Mouse (Mus musculus) embryonic facial prominence, embryonic 14.5 days (tissue): ENCODE measurements around the gene Gcsh. TPM values are rescaled to one million over a fixed set of nuclear protein-coding genes. Genes with fewer than 3 reads are reported as not detected.

Experiments
- ATAC-seq: fragments of 200-750 bp; cut with Nextera tagmentation; 2 replicates; pipeline ENCODE4 v1.8.0; 2017; ENCODE audit warnings: low read depth, moderate number of reproducible peaks, moderate TSS enrichment
- DNase-seq: peaks from one replicate; pipeline ENCODE4 v3.0.0-alpha.2; 2015; ENCODE audit warnings: low spot score
- H3K27ac ChIP-seq: fragments of 300-500 bp; sonication (generic); replicated peaks from 2 replicates; pipeline ENCODE4 v1.5.1; 2014; ENCODE audit warnings: low read depth, mild to moderate bottlenecking, low read length, moderate library complexity
- H3K27me3 ChIP-seq: fragments of 300-500 bp; sonication (generic); replicated peaks from 2 replicates; pipeline ENCODE4 v1.6.1; 2014; ENCODE audit warnings: low read length; ENCODE audit not compliant: control insufficient read depth, insufficient read depth
- H3K36me3 ChIP-seq: fragments of 300-500 bp; sonication (generic); 2 replicates; pipeline ENCODE4 v1.6.1; 2014; ENCODE audit warnings: low read length, mixed read lengths; ENCODE audit not compliant: control insufficient read depth, insufficient read depth
- H3K4me1 ChIP-seq: fragments of 300-500 bp; sonication (generic); 2 replicates; pipeline ENCODE4 v1.6.1; 2014; ENCODE audit warnings: antibody characterized with exemption, low read length; ENCODE audit not compliant: control insufficient read depth, insufficient read depth
- H3K4me2 ChIP-seq: fragments of 300-500 bp; sonication (generic); 2 replicates; pipeline ENCODE4 v1.6.1; 2014; ENCODE audit warnings: low read depth, mild to moderate bottlenecking, low read length, moderate library complexity, mixed read lengths
- H3K4me3 ChIP-seq: fragments of 300-500 bp; sonication (generic); 2 replicates; pipeline ENCODE4 v1.5.1; 2014; ENCODE audit warnings: low read depth, mild to moderate bottlenecking, low read length
- H3K9ac ChIP-seq: fragments of 300-500 bp; sonication (generic); 2 replicates; pipeline ENCODE4 v1.6.1; 2014; ENCODE audit warnings: low read depth, mild to moderate bottlenecking, low read length, moderate library complexity, mixed read lengths
- H3K9me3 ChIP-seq: fragments of 300-500 bp; sonication (generic); 2 replicates; pipeline ENCODE4 v1.6.1; 2016; ENCODE audit warnings: low read length; ENCODE audit not compliant: control insufficient read depth
- WGBS: fragments of 180-500 bp; shearing (Covaris S2); extraction: QIAGEN DNeasy Blood & Tissue Kit; methylation state at CpG from one replicate; pipeline ENCODE4 v1.1.7; 2014; 5-methylcytosine and 5-hydroxymethylcytosine counted together
- polyA plus RNA-seq: library from polyadenylated mRNA; unstranded; fragments of >200 nt; fragmentation: Nextera tagmentation; extraction: Ambion mirVana; gene quantifications from 2 replicates; pipeline ENCODE4 v1.2.1, GENCODE M21; 2014

Gcsh gene
- polyA plus RNA-seq, 1 experiment from 2014 or later, result 105 TPM

- Histone ChIP-seq H3K27ac (no peak overlapping the region), H3K9ac (no peak overlapping the region), H3K9me3 (no peaks in the 10 kb centered on the region), H3K4me2 (no peak overlapping the region), H3K27me3 (no peaks in the 10 kb centered on the region), H3K4me1 (no peaks in the 10 kb centered on the region), H3K36me3 (no peaks in the 10 kb centered on the region), H3K4me3 (no peak overlapping the region)
- ATAC-seq, result no peak
- WGBS, result 56% methylated on average over 1 of the region's 1 CpGs
- DNase-seq, result peak; percentile 8
Measured at GRCm38 (mm10) chr8:117022297-117022993, 29.1 kb upstream of the Gcsh start.

- no peak for ATAC-seq
Measured at GRCm38 (mm10) chr8:117019323-117020275, 26.3 kb upstream of the Gcsh start.

DNA sequence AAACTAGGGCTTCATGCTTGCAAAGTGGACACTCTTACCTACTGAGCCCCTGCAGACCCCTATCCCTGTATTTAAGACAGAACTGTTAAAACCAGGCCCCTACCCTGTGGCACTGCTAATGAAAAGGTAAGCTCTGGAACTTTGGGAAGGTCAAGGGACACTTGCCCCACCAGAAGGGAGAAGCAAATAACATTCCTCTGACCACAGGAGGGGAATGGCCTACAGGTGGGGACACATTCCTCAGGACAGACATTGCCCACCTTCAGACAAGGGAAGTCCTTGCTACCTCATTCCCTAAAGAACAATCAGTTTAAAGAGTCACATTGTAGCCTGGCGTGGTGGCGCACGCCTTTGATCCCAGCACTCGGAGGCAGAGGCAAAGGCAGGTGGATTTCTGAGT is 24.6 kb upstream of the Gcsh start:
- Histone ChIP-seq H3K27me3 (no peaks in the 10 kb centered on the region), H3K4me2 (no peak overlapping the region), H3K4me3 (no peak overlapping the region), H3K9me3 (no peaks in the 10 kb centered on the region), H3K27ac (no peak overlapping the region), H3K9ac (no peak overlapping the region), H3K4me1 (no peaks in the 10 kb centered on the region), H3K36me3 (no peaks in the 10 kb centered on the region)
- DNase-seq (no peak), ATAC-seq (no peak)
- 93% methylated on average over 4 of the region's 4 CpGs for WGBS

More at GRCm38 (mm10) chr8:117019323-117020275, 26.3 kb upstream of the Gcsh start:
- peak; percentile 65 for DNase-seq
- no peaks in the 10 kb centered on the region for H3K9me3 ChIP-seq
- no peaks in the 10 kb centered on the region for H3K4me1 ChIP-seq
- H3K27me3 ChIP-seq, result no peaks in the 10 kb centered on the region
- H3K9ac ChIP-seq, result no peak overlapping the region
- no peak overlapping the region for H3K4me2 ChIP-seq
- H3K4me3 ChIP-seq, result no peak overlapping the region
- 71% methylated on average over 18 of the region's 18 CpGs for WGBS
- H3K36me3 ChIP-seq, result no peaks in the 10 kb centered on the region
- no peak overlapping the region for H3K27ac ChIP-seq

GRCm38 (mm10) chr8:117017006-117017405 is 23.7 kb upstream of the Gcsh start:
- no peak for ATAC-seq
- Histone ChIP-seq H3K4me3 (no peak overlapping the region), H3K4me2 (no peak overlapping the region), H3K9me3 (no peaks in the 10 kb centered on the region), H3K27me3 (no peaks in the 10 kb centered on the region), H3K27ac (no peak overlapping the region), H3K36me3 (no peaks in the 10 kb centered on the region), H3K4me1 (no peaks in the 10 kb centered on the region), H3K9ac (no peak overlapping the region)
- DNase-seq, result no peak
- 48% methylated on average over 8 of the region's 8 CpGs for WGBS

DNA sequence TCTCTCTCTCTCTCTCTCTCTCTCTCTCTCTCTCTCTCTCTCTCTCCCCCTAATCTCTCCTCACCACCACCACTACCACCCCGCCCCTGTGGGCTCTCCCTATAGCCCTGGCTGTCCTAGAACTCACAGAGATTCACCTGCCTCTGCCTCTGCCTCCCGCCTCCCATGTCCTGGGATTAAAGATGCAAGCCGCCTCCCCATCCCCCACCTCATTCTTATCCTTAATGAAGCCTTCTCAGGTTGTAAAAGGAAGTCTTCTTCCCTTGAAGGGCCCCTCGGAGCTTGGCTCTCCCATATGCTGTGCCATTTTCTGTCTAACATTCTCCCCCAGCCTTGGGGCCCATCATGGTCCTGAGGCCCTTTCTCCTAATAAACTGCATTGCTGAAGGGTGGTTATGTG is 22.3 kb upstream of the Gcsh start:
- no peaks in the 10 kb centered on the region for H3K9me3 ChIP-seq
- DNase-seq (no peak), ATAC-seq (no peak)
- H3K4me3 ChIP-seq, result no peak overlapping the region
- H3K4me1 ChIP-seq, result no peaks in the 10 kb centered on the region
- H3K27me3 ChIP-seq, result no peaks in the 10 kb centered on the region
- no peak overlapping the region for H3K4me2 ChIP-seq
- 57% methylated on average over 4 of the region's 4 CpGs for WGBS
- no peaks in the 10 kb centered on the region for H3K36me3 ChIP-seq
- H3K27ac ChIP-seq, result no peak overlapping the region
- no peak overlapping the region for H3K9ac ChIP-seq

DNA sequence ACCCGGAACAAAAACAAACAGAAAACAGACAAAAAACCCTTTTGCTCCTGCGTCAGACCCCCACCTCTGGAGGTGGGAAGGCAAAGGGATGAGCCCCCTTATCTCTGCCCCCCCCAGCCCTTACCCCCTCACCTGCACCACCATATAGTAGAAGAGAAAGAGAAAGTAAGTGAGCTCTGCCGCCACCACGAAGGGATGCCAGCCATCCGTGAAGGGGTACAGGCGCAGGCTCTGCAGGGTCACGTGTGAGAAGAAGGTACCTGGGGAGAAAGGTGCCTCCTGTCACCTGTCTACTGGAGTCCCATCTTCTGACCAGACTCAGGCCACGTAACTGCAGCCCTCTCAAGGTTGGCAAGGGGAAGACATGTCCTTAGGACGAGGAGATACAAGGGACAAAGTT is 18.0 kb upstream of the Gcsh start:
- no peaks in the 10 kb centered on the region for H3K36me3 ChIP-seq

GRCm38 (mm10) chr8:116994016-116994716 is 829 bp upstream of the Gcsh start:
- 65% methylated on average over 11 of the region's 11 CpGs for WGBS
- H3K9ac ChIP-seq, result peak overlapping the region; percentile 54
- H3K4me1 ChIP-seq, result peaks cover 8% of the 10 kb centered on the region
- H3K4me2 ChIP-seq, result peak overlapping the region; percentile 91
- peak overlapping the region; percentile 73 for H3K4me3 ChIP-seq
- H3K36me3 ChIP-seq, result no peaks in the 10 kb centered on the region
- H3K27me3 ChIP-seq, result no peaks in the 10 kb centered on the region
- no peaks in the 10 kb centered on the region for H3K9me3 ChIP-seq
- H3K27ac ChIP-seq, result peak overlapping the region; percentile 63; the same call in 1 of the 2 replicates
- no peak for DNase-seq
- no peak for ATAC-seq

More for the DNA sequence above, 18.0 kb upstream of the Gcsh start:
- H3K4me1 ChIP-seq, result no peaks in the 10 kb centered on the region
- ATAC-seq (no peak), DNase-seq (no peak)
- no peak overlapping the region for H3K4me2 ChIP-seq
- no peaks in the 10 kb centered on the region for H3K27me3 ChIP-seq
- H3K9ac ChIP-seq, result no peak overlapping the region
- H3K4me3 ChIP-seq, result no peak overlapping the region
- no peak overlapping the region for H3K27ac ChIP-seq
- WGBS, result 80% methylated on average over 9 of the region's 9 CpGs
- no peaks in the 10 kb centered on the region for H3K9me3 ChIP-seq

GRCm38 (mm10) chr8:116992176-116992971 is 963 bp downstream of the Gcsh start:
- H3K27me3 ChIP-seq, result no peaks in the 10 kb centered on the region
- no peak for ATAC-seq
- peak overlapping the region; percentile 69 for H3K9ac ChIP-seq
- H3K4me1 ChIP-seq, result peaks cover 8% of the 10 kb centered on the region
- no peak overlapping the region for H3K27ac ChIP-seq
- H3K9me3 ChIP-seq, result no peaks in the 10 kb centered on the region
- peaks cover 4% of the 10 kb centered on the region; the same call in 1 of the 2 replicates for H3K36me3 ChIP-seq
- H3K4me2 ChIP-seq, result peak overlapping the region; percentile 91
- DNase-seq, result peak; percentile 27
- WGBS, result 9% methylated on average over 23 of the region's 23 CpGs
- peak overlapping the region; percentile 73 for H3K4me3 ChIP-seq
